Mouse (Mus musculus) megakaryocyte, embryonic 14.5 days (primary cell): ENCODE measurements around the gene Mapk8ip3.

Experiments
- FLI1 ChIP-seq: IDR thresholded peaks from 2 replicates; pipeline ENCODE4 v1.6.1; 2012; ENCODE audit warnings: low read length, inconsistent platforms, mixed read lengths
- GATA1 ChIP-seq: IDR thresholded peaks from 3 replicates; pipeline ENCODE4 v1.6.1; 2012; ENCODE audit warnings: mixed read lengths, low read length, inconsistent platforms, borderline replicate concordance

GRCm38 (mm10) chr17:24856589-24856988 is 80.2 kb downstream of the Mapk8ip3 start:
- no peak for TF ChIP-seq FLI1
- TF ChIP-seq GATA1: no peak
